Mouse (Mus musculus): ENCODE measurements around the gene Ttll6.

DNA sequence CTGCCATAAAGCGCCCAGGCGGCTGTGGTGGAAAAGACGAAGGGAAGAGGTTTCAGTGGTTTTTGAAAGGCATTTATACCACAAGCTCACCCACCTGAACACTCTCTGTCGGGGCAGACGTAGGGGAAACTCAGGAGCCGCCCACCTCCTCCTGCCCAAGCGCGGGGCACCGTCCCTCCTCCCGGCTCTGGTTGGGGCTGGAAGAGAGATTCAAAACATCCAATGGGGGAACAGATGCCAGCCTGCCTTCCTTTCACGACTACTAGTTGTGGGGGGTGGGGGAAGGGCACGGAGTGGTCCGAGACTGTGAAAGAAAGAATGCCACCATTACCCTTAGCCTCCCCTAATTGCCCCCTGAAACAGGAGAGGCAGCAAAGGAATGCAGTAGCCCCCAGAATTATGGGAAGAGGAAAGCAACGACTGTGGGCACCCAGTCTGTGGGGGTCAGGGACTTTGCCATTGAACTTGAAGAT is 66.6 kb downstream of the Ttll6 start:
- TF ChIP-seq CTCF (IDR thresholded peaks at IDR 0.05; ENCODE audit: borderline replicate concordance, control insufficient read depth, extremely low read depth, insufficient read depth, low read length, poor library complexity) (no peak), POLR2A (IDR thresholded peaks at IDR 0.05; ENCODE audit: control insufficient read depth, extremely low read depth, insufficient read depth, low read length, poor library complexity) (no peak)
